Mouse (Mus musculus) right cerebral cortex, postnatal 36 days (tissue): ENCODE results near the gene Fcgr3.
"Not testable (repeated sequence)": the region's sequence is repeated elsewhere in the genome, so short reads cannot be mapped to it uniquely, and the experiment has no call there.

Source experiments
- DNase-seq, 2 experiments: peaks; one replicate each; pipeline ENCODE4 v3.0.0; 2022; ENCODE audit warnings: low spot score in 2 of 2, mixed read lengths in 1 of 2

Fcgr3 gene

DNA sequence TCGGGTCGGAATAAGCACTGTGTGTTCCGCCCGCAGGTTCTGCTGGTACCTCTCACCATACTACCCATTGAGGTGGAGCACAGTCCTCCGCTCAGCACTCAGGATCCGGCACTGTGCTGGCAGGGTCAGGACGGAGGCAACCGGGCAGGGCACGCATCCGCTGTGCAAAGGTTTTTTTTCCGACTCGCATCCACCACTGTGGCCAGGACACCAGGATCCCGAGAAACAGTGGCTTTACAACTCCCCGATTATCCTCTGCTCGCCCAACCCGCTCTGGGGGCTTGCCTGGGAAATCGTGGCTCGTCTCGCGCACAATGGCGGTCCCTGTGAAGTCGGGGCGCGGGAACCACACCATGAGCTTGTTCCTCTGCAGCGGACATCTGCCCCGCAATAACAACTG, 21.0 kb upstream of the Fcgr3 start:
- DNase-seq = no peak

DNA sequence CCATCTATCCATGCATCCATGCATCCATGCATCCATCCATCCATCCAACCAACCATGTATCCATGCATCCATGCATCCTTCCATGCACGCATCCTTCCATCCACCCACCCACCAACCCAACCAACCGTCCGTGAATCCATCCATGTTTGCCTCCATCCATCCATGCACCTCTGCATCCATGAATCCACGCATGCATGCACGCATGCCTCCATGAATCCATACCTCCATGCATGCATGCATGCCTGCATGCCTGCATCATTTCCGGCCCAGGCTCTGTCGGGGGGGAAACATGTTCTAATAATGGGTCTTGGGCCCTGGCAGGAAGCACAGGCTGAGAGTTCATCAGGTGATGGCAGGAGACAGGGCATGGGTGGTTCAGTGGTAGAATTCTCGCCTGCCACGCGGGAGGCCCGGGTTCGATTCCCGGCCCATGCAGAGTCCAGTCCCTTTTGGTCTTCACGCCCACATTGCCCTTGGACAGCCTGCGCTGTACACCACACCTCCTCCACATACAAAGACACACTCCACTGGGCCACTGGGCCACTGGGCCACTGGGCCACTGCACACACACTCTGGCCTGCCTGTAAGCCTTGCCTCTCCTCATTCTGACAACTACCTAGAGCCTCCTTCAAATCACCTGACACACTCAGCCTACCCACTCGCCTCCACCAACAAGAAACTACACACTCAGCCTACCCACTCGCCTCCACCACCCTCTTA, 16.9 kb upstream of the Fcgr3 start:
- DNase-seq = not testable (repeated sequence)

DNA sequence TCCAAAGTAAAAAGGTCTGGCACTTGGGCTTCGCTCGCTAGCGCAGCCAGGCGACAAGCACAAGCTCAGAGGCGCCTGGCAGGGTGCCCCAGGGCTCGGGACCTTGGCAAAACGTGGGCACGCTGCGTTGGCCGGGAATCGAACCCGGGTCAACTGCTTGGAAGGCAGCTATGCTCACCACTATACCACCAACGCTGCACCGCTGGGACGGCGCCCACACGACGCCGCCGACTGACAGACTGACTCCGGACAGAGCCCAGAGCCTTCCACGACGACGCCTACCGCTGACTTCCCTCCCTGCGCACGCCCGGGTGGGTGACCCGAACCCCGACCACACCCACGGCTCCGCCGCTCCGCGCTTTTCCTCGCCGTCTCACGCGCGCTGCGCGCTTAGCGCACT, 15.1 kb upstream of the Fcgr3 start:
- not testable (repeated sequence) for DNase-seq

DNA sequence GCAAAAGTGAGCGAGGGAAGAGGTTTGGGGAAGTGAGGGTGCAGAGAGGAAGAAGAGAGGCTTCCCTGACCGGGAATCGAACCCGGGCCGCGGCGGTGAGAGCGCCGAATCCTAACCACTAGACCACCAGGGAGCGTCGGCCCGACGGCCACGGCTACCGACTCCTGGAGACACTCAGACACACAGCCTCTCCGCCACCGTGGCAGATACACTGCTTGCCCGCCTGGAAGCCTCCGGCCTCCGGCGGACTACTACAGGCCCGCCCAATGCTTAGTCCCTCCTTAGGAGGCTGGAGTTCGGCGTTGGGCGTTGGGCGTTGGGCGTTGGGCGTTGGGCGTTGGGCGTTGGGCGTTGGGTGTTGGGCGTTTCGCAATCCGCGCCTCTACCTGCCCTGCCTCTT, 14.6 kb upstream of the Fcgr3 start:
- not testable (repeated sequence) for DNase-seq

DNA sequence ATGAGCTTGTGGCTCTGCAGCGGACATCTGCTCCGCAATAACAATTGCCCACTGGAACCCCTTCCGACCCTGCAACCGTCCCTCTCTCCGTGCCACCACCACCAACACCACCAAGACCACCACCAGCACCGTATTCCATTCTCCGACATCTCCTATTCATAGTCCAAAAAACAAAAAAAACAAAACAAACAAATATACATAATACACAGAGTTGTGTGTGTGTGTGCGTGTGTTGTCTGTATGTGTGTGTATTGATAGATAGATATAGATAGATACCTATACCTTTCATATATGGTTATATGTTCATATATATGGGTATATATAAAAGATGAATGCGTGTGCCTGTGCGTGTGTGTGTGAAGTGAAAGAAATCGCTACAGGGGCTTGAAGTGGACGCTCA, 13.7 kb upstream of the Fcgr3 start:
- not testable (repeated sequence) for DNase-seq

DNA sequence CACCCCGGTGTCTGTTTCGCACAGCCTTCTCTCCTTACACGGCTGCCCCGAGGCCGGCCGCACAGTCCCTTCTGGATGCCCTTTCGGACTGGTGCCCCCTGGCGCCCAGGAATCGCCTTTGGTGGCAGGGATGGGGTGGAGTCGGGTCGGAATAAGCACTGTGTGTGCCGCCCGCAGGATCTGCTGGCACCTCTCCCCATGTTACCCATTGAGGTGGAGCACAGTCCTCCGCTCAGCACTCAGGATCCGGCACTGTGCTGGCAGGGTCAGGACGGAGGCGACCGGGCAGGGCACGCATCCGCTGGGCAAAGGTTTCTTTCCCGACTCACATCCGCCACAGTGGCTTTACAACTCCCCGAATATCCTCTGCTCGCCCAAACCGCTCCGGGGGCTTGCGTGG, 13.2 kb upstream of the Fcgr3 start:
- DNase-seq = not testable (repeated sequence)

DNA sequence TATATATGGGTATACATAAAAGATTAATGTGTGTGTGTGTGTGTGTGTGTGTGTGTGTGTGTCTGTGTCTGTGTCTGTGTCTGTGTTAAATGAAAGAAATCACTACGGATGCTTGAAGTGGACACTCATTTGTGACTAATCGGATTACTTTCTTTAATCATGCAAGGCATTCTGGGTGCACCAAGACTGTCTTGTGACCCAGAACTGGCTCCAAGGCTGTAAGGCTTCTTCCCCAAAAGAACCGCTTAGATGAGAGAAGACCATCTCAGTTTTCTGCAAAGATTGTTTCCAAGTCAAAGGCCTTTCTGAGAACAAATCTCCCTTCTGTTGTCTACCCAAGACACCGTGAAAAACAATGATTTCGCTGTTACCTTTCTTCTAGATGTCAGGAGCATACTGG, 12.5 kb upstream of the Fcgr3 start:
- DNase-seq = not testable (repeated sequence)

DNA sequence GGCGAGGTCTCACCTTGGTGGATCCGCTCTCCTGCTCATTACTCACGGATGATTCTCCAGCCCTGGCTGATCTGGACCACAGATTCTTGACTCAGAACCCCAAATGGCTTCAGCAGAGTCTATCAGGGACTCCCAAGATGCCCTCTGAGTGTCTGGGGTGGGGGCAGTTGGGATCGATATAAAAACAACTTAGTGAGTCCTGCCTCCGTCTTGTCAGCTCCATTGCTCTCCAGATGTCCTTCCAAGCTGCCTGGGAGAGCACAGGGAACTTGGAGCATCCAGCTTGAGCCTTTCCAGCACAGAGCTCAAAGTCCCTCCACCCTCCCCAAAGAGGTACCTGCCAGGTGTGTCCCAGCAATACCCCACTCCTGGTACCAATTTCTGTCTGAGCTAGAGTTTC, 11.4 kb upstream of the Fcgr3 start:
- not testable (repeated sequence) for DNase-seq

DNA sequence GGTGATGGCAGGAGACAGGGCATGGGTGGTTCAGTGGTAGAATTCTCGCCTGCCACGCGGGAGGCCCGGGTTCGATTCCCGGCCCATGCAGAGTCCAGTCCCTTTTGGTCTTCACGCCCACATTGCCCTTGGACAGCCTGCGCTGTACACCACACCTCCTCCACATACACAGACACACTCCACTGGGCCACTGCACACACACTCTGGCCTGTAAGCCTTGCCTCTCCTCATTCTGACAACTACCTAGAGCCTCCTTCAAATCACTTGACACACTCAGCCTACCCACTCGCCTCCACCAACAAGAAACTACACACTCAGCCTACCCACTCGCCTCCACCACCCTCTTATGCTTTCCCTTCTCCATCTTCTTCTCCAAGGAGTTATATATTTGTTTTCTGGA, 9.5 kb upstream of the Fcgr3 start:
- peak; percentile 26 to 42 for DNase-seq

DNA sequence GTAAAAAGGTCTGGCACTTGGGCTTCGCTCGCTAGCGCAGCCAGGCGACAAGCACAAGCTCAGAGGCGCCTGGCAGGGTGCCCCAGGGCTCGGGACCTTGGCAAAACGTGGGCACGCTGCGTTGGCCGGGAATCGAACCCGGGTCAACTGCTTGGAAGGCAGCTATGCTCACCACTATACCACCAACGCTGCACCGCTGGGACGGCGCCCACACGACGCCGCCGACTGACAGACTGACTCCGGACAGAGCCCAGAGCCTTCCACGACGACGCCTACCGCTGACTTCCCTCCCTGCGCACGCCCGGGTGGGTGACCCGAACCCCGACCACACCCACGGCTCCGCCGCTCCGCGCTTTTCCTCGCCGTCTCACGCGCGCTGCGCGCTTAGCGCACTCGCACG, 7.5 kb upstream of the Fcgr3 start:
- DNase-seq = not testable (repeated sequence)

DNA sequence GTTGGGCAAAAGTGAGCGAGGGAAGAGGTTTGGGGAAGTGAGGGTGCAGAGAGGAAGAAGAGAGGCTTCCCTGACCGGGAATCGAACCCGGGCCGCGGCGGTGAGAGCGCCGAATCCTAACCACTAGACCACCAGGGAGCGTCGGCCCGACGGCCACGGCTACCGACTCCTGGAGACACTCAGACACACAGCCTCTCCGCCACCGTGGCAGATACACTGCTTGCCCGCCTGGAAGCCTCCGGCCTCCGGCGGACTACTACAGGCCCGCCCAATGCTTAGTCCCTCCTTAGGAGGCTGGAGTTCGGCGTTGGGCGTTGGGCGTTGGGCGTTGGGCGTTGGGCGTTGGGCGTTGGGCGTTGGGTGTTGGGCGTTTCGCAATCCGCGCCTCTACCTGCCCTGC, 7.0 kb upstream of the Fcgr3 start:
- not testable (repeated sequence) for DNase-seq

DNA sequence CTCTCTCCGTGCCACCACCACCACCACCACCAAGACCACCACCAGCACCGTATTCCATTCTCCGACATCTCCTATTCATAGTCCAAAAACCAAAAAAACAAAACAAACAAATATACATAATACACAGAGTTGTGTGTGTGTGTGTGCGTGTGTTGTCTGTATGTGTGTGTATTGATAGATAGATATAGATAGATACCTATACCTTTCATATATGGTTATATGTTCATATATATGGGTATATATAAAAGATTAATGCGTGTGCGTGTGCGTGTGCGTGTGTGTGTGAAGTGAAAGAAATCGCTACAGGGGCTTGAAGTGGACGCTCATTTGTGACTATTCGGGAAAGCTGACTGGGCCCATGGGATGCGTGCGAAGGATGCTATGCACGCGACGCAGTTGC, 6.1 kb upstream of the Fcgr3 start:
- DNase-seq = not testable (repeated sequence)

DNA sequence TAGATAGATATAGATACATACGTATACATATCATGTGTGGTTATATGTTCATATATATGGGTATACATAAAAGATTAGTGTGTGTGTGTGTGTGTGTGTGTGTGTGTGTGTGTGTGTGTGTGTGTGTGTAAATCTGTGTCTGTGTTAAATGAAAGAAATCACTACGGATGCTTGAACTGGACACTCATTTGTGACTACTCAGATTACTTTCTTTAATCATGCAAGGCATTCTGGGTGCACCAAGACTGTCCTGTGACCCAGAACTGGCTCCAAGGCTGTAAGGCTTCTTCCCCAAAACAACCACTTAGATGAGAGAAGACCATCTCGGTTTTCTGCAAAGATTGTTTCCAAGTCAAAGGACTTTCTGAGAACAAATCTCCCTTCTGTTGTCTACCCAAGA, 4.8 kb upstream of the Fcgr3 start:
- not testable (repeated sequence) for DNase-seq

DNA sequence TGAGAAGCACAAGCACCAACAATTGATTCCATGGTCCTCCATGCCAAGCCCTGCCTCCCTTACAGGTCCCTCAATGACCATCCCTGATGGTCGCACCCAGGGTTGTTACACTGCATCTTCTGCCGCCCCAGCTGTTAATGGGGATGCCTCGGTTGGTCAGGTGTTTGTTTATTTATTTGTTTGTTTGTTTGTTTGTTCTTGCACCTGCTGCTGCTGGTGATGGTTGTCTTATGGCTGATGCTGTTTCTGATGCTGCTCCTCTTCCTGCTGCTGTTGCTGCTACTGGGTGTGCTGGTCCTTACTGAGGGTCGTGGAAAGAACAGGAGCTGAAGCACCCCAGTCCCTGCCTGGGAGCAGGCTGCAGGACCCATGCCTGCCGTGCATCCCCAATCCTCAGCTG, 3.2 kb upstream of the Fcgr3 start:
- DNase-seq = not testable (repeated sequence)

DNA sequence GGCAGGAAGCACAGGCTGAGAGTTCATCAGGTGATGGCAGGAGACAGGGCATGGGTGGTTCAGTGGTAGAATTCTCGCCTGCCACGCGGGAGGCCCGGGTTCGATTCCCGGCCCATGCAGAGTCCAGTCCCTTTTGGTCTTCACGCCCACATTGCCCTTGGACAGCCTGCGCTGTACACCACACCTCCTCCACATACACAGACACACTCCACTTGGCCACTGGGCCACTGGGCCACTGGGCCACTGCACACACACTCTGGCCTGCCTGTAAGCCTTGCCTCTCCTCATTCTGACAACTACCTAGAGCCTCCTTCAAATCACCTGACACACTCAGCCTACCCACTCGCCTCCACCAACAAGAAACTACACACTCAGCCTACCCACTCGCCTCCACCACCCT, 1.8 kb upstream of the Fcgr3 start:
- DNase-seq = peak in 1 of 2 experiments; percentile 22

DNA sequence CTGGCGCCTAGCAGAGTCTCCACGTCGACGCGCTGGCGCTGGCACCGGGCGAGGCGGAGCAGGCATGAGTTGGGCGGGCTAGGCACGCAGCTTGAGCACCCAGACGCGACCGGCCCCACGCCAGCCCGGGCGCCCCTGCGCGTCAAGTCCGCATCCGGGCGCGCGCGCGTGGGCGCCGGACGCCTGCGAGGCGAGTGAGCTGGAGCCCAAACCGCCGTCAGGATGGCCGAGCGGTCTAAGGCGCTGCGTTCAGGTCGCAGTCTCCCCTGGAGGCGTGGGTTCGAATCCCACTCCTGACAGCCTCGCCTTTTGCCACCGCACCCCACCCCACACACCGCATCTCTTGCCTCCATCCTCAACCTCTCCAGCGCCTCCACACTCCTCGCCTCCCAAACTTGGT, 1.0 kb upstream of the Fcgr3 start:
- peak; percentile 39 to 47 for DNase-seq

DNA sequence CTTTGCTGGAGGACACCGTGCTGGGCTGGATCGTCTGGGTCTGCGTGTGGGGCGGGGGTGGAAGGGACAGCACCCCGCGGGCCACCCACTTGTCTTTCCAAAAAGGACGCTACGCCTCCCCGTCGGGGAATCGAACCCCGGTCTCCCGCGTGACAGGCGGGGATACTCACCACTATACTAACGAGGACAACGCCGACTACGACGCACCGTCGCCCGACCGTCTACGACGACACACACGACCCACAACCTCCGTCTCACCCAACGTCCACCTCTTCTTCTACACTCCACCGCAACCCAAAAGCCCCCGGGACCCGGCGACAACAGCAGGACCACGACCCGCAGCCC, 480 bp upstream of the Fcgr3 start:
- DNase-seq = peak in 1 of 2 experiments; percentile 29

DNA sequence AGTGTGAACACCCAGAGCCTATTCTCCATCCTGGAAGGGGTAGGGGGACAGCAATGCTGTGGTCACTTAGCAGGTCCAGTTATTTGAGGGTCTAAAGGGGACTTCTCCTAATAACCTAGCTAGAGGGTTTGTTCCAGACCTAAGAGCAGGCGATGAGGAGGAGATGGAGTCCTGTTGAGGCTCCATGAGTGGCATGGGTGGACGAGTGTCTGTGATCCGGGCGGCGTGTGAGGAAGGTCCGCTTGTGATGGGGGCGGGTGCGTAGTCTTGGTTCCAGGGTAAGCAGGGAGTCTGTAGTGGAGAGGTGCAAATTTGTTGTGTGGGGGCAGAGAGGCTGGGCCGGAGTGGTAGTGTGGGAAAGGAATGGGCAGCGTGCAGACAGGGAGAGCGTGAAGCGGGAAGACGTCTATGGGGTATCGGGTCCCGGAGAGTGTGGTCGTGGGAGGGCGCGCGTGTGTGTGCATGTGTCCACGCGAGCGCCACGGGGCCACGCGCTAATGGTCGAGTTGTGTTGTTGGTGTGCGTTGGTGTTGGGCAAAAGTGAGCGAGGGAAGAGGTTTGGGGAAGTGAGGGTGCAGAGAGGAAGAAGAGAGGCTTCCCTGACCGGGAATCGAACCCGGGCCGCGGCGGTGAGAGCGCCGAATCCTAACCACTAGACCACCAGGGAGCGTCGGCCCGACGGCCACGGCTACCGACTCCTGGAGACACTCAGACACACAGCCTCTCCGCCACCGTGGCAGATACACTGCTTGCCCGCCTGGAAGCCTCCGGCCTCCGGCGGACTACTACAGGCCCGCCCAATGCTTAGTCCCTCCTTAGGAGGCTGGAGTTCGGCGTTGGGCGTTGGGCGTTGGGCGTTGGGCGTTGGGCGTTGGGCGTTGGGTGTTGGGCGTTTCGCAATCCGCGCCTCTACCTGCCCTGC, 905 bp downstream of the Fcgr3 start:
- peak; percentile 43 to 59 for DNase-seq

DNA sequence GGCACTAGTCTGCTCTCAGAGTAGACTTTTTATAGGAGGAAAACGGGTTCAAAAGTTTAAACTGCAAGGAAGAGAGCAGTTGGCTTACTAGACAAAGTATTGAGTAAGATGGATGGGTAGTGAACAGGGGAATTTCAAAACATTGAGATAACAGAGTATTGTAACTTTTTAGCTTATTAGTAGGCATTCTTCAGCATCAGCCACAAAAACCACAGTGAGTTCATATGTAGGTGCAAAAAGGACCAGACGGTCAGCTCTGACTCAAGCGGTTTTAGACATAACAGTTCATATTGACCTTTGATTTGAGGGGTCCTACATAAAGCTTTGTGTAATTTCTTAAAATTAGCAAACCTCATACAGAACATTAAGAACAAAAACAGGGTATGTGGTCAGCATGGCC, 3.2 kb downstream of the Fcgr3 start:
- no peak for DNase-seq

DNA sequence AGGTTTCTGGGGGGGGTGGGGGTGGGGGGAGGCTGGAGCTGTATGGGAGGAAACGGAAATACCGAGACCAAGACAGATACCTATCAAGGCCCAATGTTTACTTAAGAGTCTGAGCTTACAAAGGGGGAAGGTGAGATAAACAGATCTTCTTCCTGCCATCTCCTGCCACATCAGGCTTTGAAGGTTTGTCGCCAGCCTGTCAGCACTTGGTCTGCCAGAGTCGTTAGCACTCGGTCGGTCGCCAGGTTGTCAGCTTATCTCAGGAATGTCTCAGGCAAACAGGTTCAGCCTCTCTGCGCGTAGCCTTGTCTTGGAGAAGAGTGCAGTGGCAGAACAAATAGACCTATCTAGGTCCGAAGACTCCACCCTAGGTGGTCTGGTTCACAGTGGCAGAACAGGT, 4.3 kb downstream of the Fcgr3 start:
- DNase-seq = no peak

DNA sequence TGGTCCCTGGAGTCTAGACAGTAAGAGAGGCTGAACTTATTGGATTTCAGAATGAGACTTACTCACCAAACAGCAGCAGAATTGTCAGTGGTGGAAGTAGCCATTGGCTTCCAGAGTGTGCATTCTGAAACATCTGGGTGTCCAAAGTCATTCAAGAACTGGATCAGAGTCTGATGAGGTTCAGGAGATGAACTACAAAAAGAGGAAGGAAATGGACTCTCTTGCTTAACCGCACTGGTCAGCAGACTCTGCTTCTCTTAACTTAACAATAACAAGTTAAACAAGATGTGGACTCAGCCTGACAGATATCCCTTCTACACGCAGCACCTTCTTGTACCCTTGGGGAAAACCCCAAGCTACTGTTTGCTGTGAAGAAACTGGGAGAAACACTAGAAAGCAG, 5.5 kb downstream of the Fcgr3 start:
- no peak for DNase-seq

DNA sequence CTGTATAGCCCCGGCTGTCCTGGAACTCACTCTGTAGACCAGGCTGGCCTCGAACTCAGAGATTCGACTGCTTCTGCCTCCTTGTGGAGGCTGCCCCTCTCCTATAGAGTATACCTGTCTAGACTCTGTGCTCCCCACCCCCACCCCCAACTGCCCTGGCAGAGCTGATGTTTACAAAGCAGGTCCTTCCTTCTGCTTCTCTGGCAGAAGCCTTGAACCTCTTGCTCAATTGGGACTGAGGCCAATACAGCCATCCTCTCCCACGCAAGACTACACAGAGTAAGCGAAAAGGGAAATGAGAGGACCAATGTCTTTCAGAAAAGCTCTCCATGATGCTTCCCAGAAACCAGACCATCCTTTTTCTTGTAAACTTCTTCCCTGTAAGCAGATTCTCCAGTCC, 7.5 kb downstream of the Fcgr3 start:
- no peak for DNase-seq

DNA sequence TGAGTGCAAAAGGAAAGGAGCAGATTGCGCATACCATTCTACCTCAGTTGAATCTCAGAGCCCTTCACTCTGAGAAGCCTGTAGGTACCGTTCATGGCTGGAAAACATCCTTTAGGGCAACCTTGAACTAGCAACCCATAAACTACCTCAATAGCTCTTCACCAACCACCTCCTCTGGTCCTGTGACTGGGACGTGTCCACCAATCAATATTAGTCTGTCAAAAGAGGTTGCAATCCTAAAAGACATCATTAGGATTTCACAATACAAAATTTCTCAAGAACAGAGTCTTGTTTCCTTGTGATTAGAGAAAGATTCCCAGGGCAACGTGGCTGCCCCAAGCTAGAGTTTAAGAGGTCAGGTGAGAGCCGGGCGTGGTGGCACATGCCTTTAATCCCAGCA, 11.4 kb downstream of the Fcgr3 start:
- no peak for DNase-seq
